Mouse (Mus musculus): ENCODE results near the gene Xbp1. TPM values are rescaled to one million over a fixed set of nuclear protein-coding genes. Genes with fewer than 3 reads are reported as not detected.
"Not testable (repeated sequence)": the region's sequence is repeated elsewhere in the genome, so short reads cannot be mapped to it uniquely, and the experiment has no call there.

Xbp1 gene
- polyA plus RNA-seq, 1 experiment from 2014 or later: 116 TPM

GRCm38 (mm10) chr11:5489433-5489832 lies 31.0 kb upstream of the Xbp1 start:
- 77% methylated on average over 10 of the region's 10 CpGs for WGBS (ENCODE audit: insufficient replicate concordance)
- H3K36me3 ChIP-seq (ENCODE audit: control insufficient read depth, insufficient read depth); H3K4me3 ChIP-seq (ENCODE audit: low read depth, low read length); ATAC-seq (ENCODE audit: low read depth); H3K9ac ChIP-seq (ENCODE audit: low read depth, low read length); H3K4me2 ChIP-seq (ENCODE audit: low read depth, low read length); H3K9me3 ChIP-seq (replicated peaks; ENCODE audit: control insufficient read depth, low read length); H3K27me3 ChIP-seq (ENCODE audit: control insufficient read depth, insufficient read depth, low read depth, low read length); H3K27ac ChIP-seq (ENCODE audit: low read length); H3K4me1 ChIP-seq (ENCODE audit: control insufficient read depth, low read depth, low read length): not testable (repeated sequence)

- no peak for ATAC-seq (ENCODE audit: low read depth)
- 57% methylated on average over 10 of the region's 10 CpGs for WGBS (ENCODE audit: insufficient replicate concordance)
- Histone ChIP-seq H3K27ac (ENCODE audit: low read length) (no peak overlapping the region), H3K27me3 (ENCODE audit: control insufficient read depth, insufficient read depth, low read depth, low read length) (no peaks in the 10 kb centered on the region), H3K9ac (ENCODE audit: low read depth, low read length) (no peak overlapping the region), H3K36me3 (ENCODE audit: control insufficient read depth, insufficient read depth) (no peaks in the 10 kb centered on the region), H3K4me1 (ENCODE audit: control insufficient read depth, low read depth, low read length) (peaks cover 3% of the 10 kb centered on the region; the same call in 1 of the 2 replicates), H3K4me3 (ENCODE audit: low read depth, low read length) (no peak overlapping the region), H3K9me3 (replicated peaks; ENCODE audit: control insufficient read depth, low read length) (no peaks in the 10 kb centered on the region), H3K4me2 (ENCODE audit: low read depth, low read length) (no peak overlapping the region)
Observed at GRCm38 (mm10) chr11:5490989-5491656, 29.3 kb upstream of the Xbp1 start.

GRCm38 (mm10) chr11:5491912-5492311 lies 28.5 kb upstream of the Xbp1 start:
- H3K4me2 ChIP-seq (ENCODE audit: low read depth, low read length): no peak overlapping the region
- no peak for ATAC-seq (ENCODE audit: low read depth)
- WGBS (ENCODE audit: insufficient replicate concordance): 48% methylated on average over 7 of the region's 7 CpGs

GRCm38 (mm10) chr11:5493869-5494268 lies 26.6 kb upstream of the Xbp1 start:
- no peak overlapping the region for H3K9ac ChIP-seq (ENCODE audit: low read depth, low read length)
- ATAC-seq (ENCODE audit: low read depth): no peak
- no peaks in the 10 kb centered on the region for H3K9me3 ChIP-seq (replicated peaks; ENCODE audit: control insufficient read depth, low read length)
- WGBS (ENCODE audit: insufficient replicate concordance): 33% methylated on average over 2 of the region's 2 CpGs
- H3K36me3 ChIP-seq (ENCODE audit: control insufficient read depth, insufficient read depth): no peaks in the 10 kb centered on the region
- no peak overlapping the region for H3K4me3 ChIP-seq (ENCODE audit: low read depth, low read length)
- H3K27me3 ChIP-seq (ENCODE audit: control insufficient read depth, insufficient read depth, low read depth, low read length): no peaks in the 10 kb centered on the region
- H3K4me1 ChIP-seq (ENCODE audit: control insufficient read depth, low read depth, low read length): peaks cover 2% of the 10 kb centered on the region; the same call in 1 of the 2 replicates
- no peak overlapping the region for H3K4me2 ChIP-seq (ENCODE audit: low read depth, low read length)
- H3K27ac ChIP-seq (ENCODE audit: low read length): no peak overlapping the region

More at GRCm38 (mm10) chr11:5491912-5492311, 28.5 kb upstream of the Xbp1 start:
- Histone ChIP-seq H3K4me3 (ENCODE audit: low read depth, low read length) (no peak overlapping the region), H3K27me3 (ENCODE audit: control insufficient read depth, insufficient read depth, low read depth, low read length) (no peaks in the 10 kb centered on the region), H3K4me1 (ENCODE audit: control insufficient read depth, low read depth, low read length) (no peaks in the 10 kb centered on the region), H3K9me3 (replicated peaks; ENCODE audit: control insufficient read depth, low read length) (no peaks in the 10 kb centered on the region), H3K9ac (ENCODE audit: low read depth, low read length) (no peak overlapping the region), H3K36me3 (ENCODE audit: control insufficient read depth, insufficient read depth) (no peaks in the 10 kb centered on the region), H3K27ac (ENCODE audit: low read length) (no peak overlapping the region; the same call in 1 of the 2 replicates)

- WGBS (ENCODE audit: insufficient replicate concordance): 77% methylated on average over 12 of the region's 12 CpGs
- no peak for ATAC-seq (ENCODE audit: low read depth)
- H3K36me3 ChIP-seq (ENCODE audit: control insufficient read depth, insufficient read depth): no peaks in the 10 kb centered on the region
- H3K4me1 ChIP-seq (ENCODE audit: control insufficient read depth, low read depth, low read length): peaks cover 3% of the 10 kb centered on the region
- H3K9me3 ChIP-seq (replicated peaks; ENCODE audit: control insufficient read depth, low read length): no peaks in the 10 kb centered on the region
- H3K4me2 ChIP-seq (ENCODE audit: low read depth, low read length): no peak overlapping the region
- H3K27ac ChIP-seq (ENCODE audit: low read length): no peak overlapping the region
- H3K27me3 ChIP-seq (ENCODE audit: control insufficient read depth, insufficient read depth, low read depth, low read length): no peaks in the 10 kb centered on the region
- no peak overlapping the region for H3K9ac ChIP-seq (ENCODE audit: low read depth, low read length)
- no peak overlapping the region for H3K4me3 ChIP-seq (ENCODE audit: low read depth, low read length)
Observed at GRCm38 (mm10) chr11:5495286-5495832, 25.1 kb upstream of the Xbp1 start.

GRCm38 (mm10) chr11:5495906-5496305 lies 24.6 kb upstream of the Xbp1 start:
- H3K4me1 ChIP-seq (ENCODE audit: control insufficient read depth, low read depth, low read length): peaks cover 5% of the 10 kb centered on the region
- ATAC-seq (ENCODE audit: low read depth): no peak
- 61% methylated on average over 5 of the region's 5 CpGs for WGBS (ENCODE audit: insufficient replicate concordance)

GRCm38 (mm10) chr11:5496559-5497248 lies 23.8 kb upstream of the Xbp1 start:
- H3K27ac ChIP-seq (ENCODE audit: low read length): no peak overlapping the region
- H3K9me3 ChIP-seq (replicated peaks; ENCODE audit: control insufficient read depth, low read length): no peaks in the 10 kb centered on the region
- WGBS (ENCODE audit: insufficient replicate concordance): 80% methylated on average over 13 of the region's 13 CpGs
- H3K4me2 ChIP-seq (ENCODE audit: low read depth, low read length): no peak overlapping the region
- H3K27me3 ChIP-seq (ENCODE audit: control insufficient read depth, insufficient read depth, low read depth, low read length): no peaks in the 10 kb centered on the region
- H3K4me3 ChIP-seq (ENCODE audit: low read depth, low read length): no peak overlapping the region
- H3K9ac ChIP-seq (ENCODE audit: low read depth, low read length): no peak overlapping the region
- H3K36me3 ChIP-seq (ENCODE audit: control insufficient read depth, insufficient read depth): no peaks in the 10 kb centered on the region
- ATAC-seq (ENCODE audit: low read depth): no peak
- peaks cover 9% of the 10 kb centered on the region for H3K4me1 ChIP-seq (ENCODE audit: control insufficient read depth, low read depth, low read length)

More at GRCm38 (mm10) chr11:5495906-5496305, 24.6 kb upstream of the Xbp1 start:
- Histone ChIP-seq H3K4me3 (ENCODE audit: low read depth, low read length) (no peak overlapping the region), H3K9me3 (replicated peaks; ENCODE audit: control insufficient read depth, low read length) (no peaks in the 10 kb centered on the region), H3K27ac (ENCODE audit: low read length) (no peak overlapping the region), H3K36me3 (ENCODE audit: control insufficient read depth, insufficient read depth) (no peaks in the 10 kb centered on the region), H3K27me3 (ENCODE audit: control insufficient read depth, insufficient read depth, low read depth, low read length) (no peaks in the 10 kb centered on the region), H3K9ac (ENCODE audit: low read depth, low read length) (no peak overlapping the region), H3K4me2 (ENCODE audit: low read depth, low read length) (no peak overlapping the region)

GRCm38 (mm10) chr11:5498422-5498821 lies 22.0 kb upstream of the Xbp1 start:
- ATAC-seq (ENCODE audit: low read depth): peak; percentile 74
- Histone ChIP-seq H3K36me3 (ENCODE audit: control insufficient read depth, insufficient read depth) (no peaks in the 10 kb centered on the region), H3K27ac (ENCODE audit: low read length) (peak overlapping the region; percentile 78), H3K9ac (ENCODE audit: low read depth, low read length) (no peak overlapping the region), H3K9me3 (replicated peaks; ENCODE audit: control insufficient read depth, low read length) (no peaks in the 10 kb centered on the region), H3K27me3 (ENCODE audit: control insufficient read depth, insufficient read depth, low read depth, low read length) (no peaks in the 10 kb centered on the region), H3K4me1 (ENCODE audit: control insufficient read depth, low read depth, low read length) (peaks cover 18% of the 10 kb centered on the region), H3K4me2 (ENCODE audit: low read depth, low read length) (peak overlapping the region; percentile 19), H3K4me3 (ENCODE audit: low read depth, low read length) (no peak overlapping the region)
- 68% methylated on average over 9 of the region's 9 CpGs for WGBS (ENCODE audit: insufficient replicate concordance)

All from liver, embryonic 16.5 days (tissue).